Mouse (Mus musculus): ENCODE measurements around the gene 3110082I17Rik. TPM values are rescaled to one million over a fixed set of nuclear protein-coding genes. Genes with fewer than 3 reads are reported as not detected.

The 3110082I17Rik gene
- polyA plus RNA-seq, 1 experiment from 2014 or later = 30.8 TPM

DNA sequence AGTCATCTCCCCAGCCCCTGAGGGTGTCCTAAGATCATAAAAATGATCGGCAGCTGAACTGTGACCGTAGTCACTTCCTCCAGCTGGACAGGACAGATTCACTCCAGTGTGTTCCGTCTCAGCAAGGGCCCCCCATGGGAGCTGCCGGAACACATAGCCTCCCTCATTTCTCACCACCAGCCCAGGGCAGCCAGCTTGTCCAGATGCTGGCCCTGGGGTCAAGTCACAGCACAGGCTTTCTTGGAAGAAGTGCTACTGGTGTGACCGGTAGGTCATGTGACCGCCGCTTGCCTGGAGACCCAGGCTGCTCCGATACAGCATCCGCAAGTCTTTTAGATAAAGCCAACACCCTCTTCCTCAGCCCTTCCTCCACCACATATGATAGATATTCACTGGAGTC lies 146.8 kb downstream of the 3110082I17Rik start:
- ATAC-seq (ENCODE audit: insufficient number of reproducible peaks, low FRiP score, low TSS enrichment, low read depth) = no peak
- Histone ChIP-seq H3K4me3 (no peak overlapping the region), H3K9ac (no peak overlapping the region), H3K4me2 (no peak overlapping the region), H3K27me3 (no peaks in the 10 kb centered on the region), H3K9me3 (no peaks in the 10 kb centered on the region), H3K27ac (no peak overlapping the region), H3K36me3 (no peaks in the 10 kb centered on the region), H3K4me1 (no peaks in the 10 kb centered on the region)
- WGBS = 60% methylated on average over 9 of the region's 9 CpGs

DNA sequence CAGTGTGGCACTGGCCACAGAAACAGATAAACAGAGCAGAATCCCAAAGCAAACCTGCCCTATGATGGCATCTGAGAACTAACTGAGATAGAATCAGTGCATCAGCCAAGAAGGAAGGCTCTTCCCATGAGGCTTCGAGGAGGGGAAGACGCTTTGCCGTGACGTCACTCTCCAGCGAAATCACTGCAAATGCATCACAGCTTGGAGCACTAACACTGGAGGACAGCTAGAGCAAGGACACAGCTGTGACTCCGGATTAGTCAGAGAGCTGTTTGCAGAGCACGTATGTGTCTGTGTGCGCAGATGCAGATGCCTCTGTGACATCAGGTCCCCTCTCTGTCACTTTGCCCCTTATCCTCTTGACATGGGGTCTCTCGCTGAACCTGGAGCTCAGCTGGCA lies 148.5 kb downstream of the 3110082I17Rik start:
- Histone ChIP-seq H3K36me3 (no peaks in the 10 kb centered on the region), H3K4me3 (no peak overlapping the region), H3K27me3 (no peaks in the 10 kb centered on the region), H3K9me3 (no peaks in the 10 kb centered on the region), H3K9ac (no peak overlapping the region), H3K27ac (no peak overlapping the region), H3K4me1 (no peaks in the 10 kb centered on the region), H3K4me2 (no peak overlapping the region)
- WGBS = 86% methylated on average over 9 of the region's 9 CpGs
- ATAC-seq (ENCODE audit: insufficient number of reproducible peaks, low FRiP score, low TSS enrichment, low read depth) = no peak

GRCm38 (mm10) chr5:139310477-139310876 lies 149.8 kb downstream of the 3110082I17Rik start:
- Histone ChIP-seq H3K9ac (no peak overlapping the region), H3K36me3 (no peaks in the 10 kb centered on the region), H3K27ac (no peak overlapping the region), H3K4me1 (no peaks in the 10 kb centered on the region), H3K4me2 (no peak overlapping the region), H3K27me3 (no peaks in the 10 kb centered on the region), H3K9me3 (no peaks in the 10 kb centered on the region), H3K4me3 (no peak overlapping the region)
- ATAC-seq (ENCODE audit: insufficient number of reproducible peaks, low FRiP score, low TSS enrichment, low read depth) = no peak
- WGBS = 86% methylated on average over 4 of the region's 4 CpGs

- no peak for ATAC-seq (ENCODE audit: insufficient number of reproducible peaks, low FRiP score, low TSS enrichment, low read depth)
- H3K4me3 ChIP-seq = no peak overlapping the region
- no peaks in the 10 kb centered on the region for H3K9me3 ChIP-seq
- no peaks in the 10 kb centered on the region for H3K4me1 ChIP-seq
- no peak overlapping the region for H3K4me2 ChIP-seq
- H3K9ac ChIP-seq = no peak overlapping the region
- no peaks in the 10 kb centered on the region for H3K27me3 ChIP-seq
- WGBS = 80% methylated on average over 3 of the region's 3 CpGs
- no peaks in the 10 kb centered on the region for H3K36me3 ChIP-seq
- H3K27ac ChIP-seq = no peak overlapping the region
These were observed 150.4 kb downstream of the 3110082I17Rik start for GRCm38 (mm10) chr5:139309946-139310345.

MicroRNA genes within 50 kb of the gene (microRNA counts, 519-probe panel; counts per million panel counts)
- microRNA mmu-miR-339-3p (not detected), microRNA mmu-miR-339-5p (not detected)

Small RNA genes within 50 kb of the gene (microRNA-seq; reads per million reads assigned to microRNA genes)
- 393 reads per million, percentile 65 among the genes with 10 or more reads in this experiment for gene Mir339

Other genes starting within 250 kb of the 3110082I17Rik start
- 153 and 171 TPM in 2 replicates for gene Get4, start 208.2 kb downstream of the 3110082I17Rik start, polyA plus RNA-seq (2015; fragmentation: Nextera tagmentation; extraction: Ambion mirVana)
- gene Adap1, start 134.9 kb downstream of the 3110082I17Rik start, polyA plus RNA-seq (2015; fragmentation: Nextera tagmentation; extraction: Ambion mirVana) = 3.2 and 4.1 TPM in 2 replicates
- gene Cox19, start 109.1 kb downstream of the 3110082I17Rik start, polyA plus RNA-seq (2015; fragmentation: Nextera tagmentation; extraction: Ambion mirVana) = 90.6 and 94.2 TPM in 2 replicates
- gene Cyp2w1, start 107.9 kb downstream of the 3110082I17Rik start, polyA plus RNA-seq (2015; fragmentation: Nextera tagmentation; extraction: Ambion mirVana) = 22.8 and 23.5 TPM in 2 replicates
- gene Gpr146, start 82.8 kb downstream of the 3110082I17Rik start, polyA plus RNA-seq (2015; fragmentation: Nextera tagmentation; extraction: Ambion mirVana) = 2.6 and 3.1 TPM in 2 replicates
- gene C130050O18Rik, start 55.2 kb downstream of the 3110082I17Rik start, polyA plus RNA-seq (2015; fragmentation: Nextera tagmentation; extraction: Ambion mirVana) = 7.1 and 10.4 TPM in 2 replicates
- gene Gper1, start 37.4 kb downstream of the 3110082I17Rik start, polyA plus RNA-seq (2015; fragmentation: Nextera tagmentation; extraction: Ambion mirVana) = 5.7 and 7.3 TPM in 2 replicates
- gene Zfand2a, start 24.0 kb upstream of the 3110082I17Rik start, polyA plus RNA-seq (2015; fragmentation: Nextera tagmentation; extraction: Ambion mirVana) = 9.6 and 9.9 TPM in 2 replicates
- 0.20 and 0.35 TPM in 2 replicates for gene Uncx, start 83.0 kb upstream of the 3110082I17Rik start, polyA plus RNA-seq (2015; fragmentation: Nextera tagmentation; extraction: Ambion mirVana)

Measured in limb, embryonic 15.5 days (tissue).